Mouse (Mus musculus) lung, postnatal 0 days (tissue): ENCODE measurements around the gene Clspn. TPM values are rescaled to one million over a fixed set of nuclear protein-coding genes. Genes with fewer than 3 reads are reported as not detected.
A peak's percentile ranks its signal among the peaks of the same experiment; 100 is the strongest.

Source experiments
- ATAC-seq: fragments of 200-750 bp; cut with Nextera tagmentation; 2 replicates; pipeline ENCODE4 v1.8.0; 2017; ENCODE audit warnings: moderate library complexity
- DNase-seq: peaks from one replicate; pipeline ENCODE4 v3.0.0-alpha.2; 2016; ENCODE audit warnings: low spot score
- H3K27ac ChIP-seq: fragments of 300-500 bp; sonication (generic); 2 replicates; pipeline ENCODE4 v1.5.1; 2014; ENCODE audit warnings: antibody characterized with exemption, mild to moderate bottlenecking, low read length, mixed read lengths
- H3K27me3 ChIP-seq: fragments of 300-500 bp; sonication (generic); replicated peaks from 2 replicates; pipeline ENCODE4 v1.6.1; 2014; ENCODE audit warnings: low read length, mixed read lengths; ENCODE audit not compliant: insufficient read depth
- H3K36me3 ChIP-seq: fragments of 300-500 bp; sonication (generic); 2 replicates; pipeline ENCODE4 v1.6.1; 2014; ENCODE audit warnings: low read length, mixed read lengths; ENCODE audit not compliant: insufficient read depth
- H3K4me1 ChIP-seq: fragments of 300-500 bp; sonication (generic); 2 replicates; pipeline ENCODE4 v1.6.1; 2014; ENCODE audit warnings: antibody characterized with exemption, low read depth, low read length, mixed read lengths; ENCODE audit not compliant: insufficient read depth
- H3K4me2 ChIP-seq: fragments of 300-500 bp; sonication (generic); replicated peaks from 2 replicates; pipeline ENCODE4 v1.6.1; 2014; ENCODE audit warnings: low read depth, mild to moderate bottlenecking, low read length, moderate library complexity, mixed read lengths
- H3K4me3 ChIP-seq: fragments of 300-500 bp; sonication (generic); 2 replicates; pipeline ENCODE4 v1.5.1; 2014; ENCODE audit warnings: low read depth, low read length
- H3K9ac ChIP-seq: fragments of 300-500 bp; sonication (generic); replicated peaks from 2 replicates; pipeline ENCODE4 v1.6.1; 2014; ENCODE audit warnings: low read depth, mild to moderate bottlenecking
- H3K9me3 ChIP-seq: fragments of 300-500 bp; sonication (generic); 2 replicates; pipeline ENCODE4 v1.6.1; 2016; ENCODE audit warnings: low read length, mixed read lengths
- CTCF ChIP-seq: IDR thresholded peaks from 2 replicates; pipeline ENCODE4 v1.5.1; 2016; ENCODE audit warnings: antibody characterized with exemption, mild to moderate bottlenecking
- EP300 ChIP-seq: IDR thresholded peaks from 2 replicates; pipeline ENCODE4 v1.6.1; 2016; ENCODE audit warnings: antibody characterized with exemption, mild to moderate bottlenecking, control low read depth
- WGBS: fragments of 180-500 bp; shearing (Covaris S2); extraction: QIAGEN DNeasy Blood & Tissue Kit; methylation state at CpG from one replicate; pipeline ENCODE4 v1.1.7; 2014; 5-methylcytosine and 5-hydroxymethylcytosine counted together
- polyA plus RNA-seq: library from polyadenylated mRNA; unstranded; fragments of >200 nt; fragmentation: Nextera tagmentation; extraction: Ambion mirVana; gene quantifications from 2 replicates; pipeline ENCODE4 v1.2.1, GENCODE M21; 2015

The Clspn gene
- polyA plus RNA-seq, 1 experiment from 2014 or later = 3.5 TPM

DNA sequence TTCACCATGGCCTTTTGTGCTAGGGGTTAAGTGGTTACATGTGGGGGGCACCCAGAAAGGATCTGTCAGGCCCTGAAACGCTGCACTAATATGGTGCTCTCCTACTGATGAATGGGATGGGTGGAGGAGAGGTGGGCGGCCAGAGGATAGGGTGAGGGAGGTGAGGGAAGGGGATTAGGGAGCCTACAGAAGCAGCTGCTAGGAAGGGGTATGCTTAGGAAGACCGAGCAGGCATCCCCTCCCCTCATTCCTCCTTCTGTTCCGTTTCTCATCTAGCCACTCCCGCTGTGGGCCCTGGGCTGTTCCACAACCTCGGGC is 45.7 kb downstream of the Clspn start:
- no peaks in the 10 kb centered on the region for H3K36me3 ChIP-seq
- no peak for TF ChIP-seq CTCF
- no peak for TF ChIP-seq EP300
- no peaks in the 10 kb centered on the region for H3K4me1 ChIP-seq
- WGBS = 18% methylated on average over 6 of the region's 6 CpGs
- ATAC-seq (peak; percentile 14; the same call in 1 of the 2 replicates), DNase-seq (no peak)
- H3K9ac ChIP-seq = no peak overlapping the region
- no peak overlapping the region for H3K4me3 ChIP-seq
- H3K27ac ChIP-seq = no peak overlapping the region
- no peaks in the 10 kb centered on the region for H3K27me3 ChIP-seq
- no peak overlapping the region for H3K4me2 ChIP-seq
- H3K9me3 ChIP-seq = no peaks in the 10 kb centered on the region

DNA sequence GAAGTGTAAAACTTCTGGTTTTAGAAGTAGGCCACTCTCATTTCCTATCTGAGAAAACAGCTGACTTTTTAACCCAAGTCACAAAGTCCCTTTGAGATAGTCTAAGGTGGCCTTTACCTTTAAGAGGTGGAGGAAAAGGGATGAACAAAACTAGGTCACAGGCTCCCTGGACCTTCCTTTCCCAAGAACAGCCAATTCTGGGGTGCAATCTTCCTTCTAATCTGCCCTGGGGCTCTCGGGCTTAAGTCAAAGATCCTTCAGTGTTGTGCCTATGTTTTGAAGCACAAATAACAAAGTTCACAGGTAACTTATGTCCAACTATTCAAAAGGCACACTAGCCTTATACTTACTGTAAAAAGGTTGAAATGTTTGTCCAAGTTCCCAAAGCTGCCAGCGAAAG is 47.4 kb downstream of the Clspn start:
- WGBS = 77% methylated on average over 2 of the region's 2 CpGs

DNA sequence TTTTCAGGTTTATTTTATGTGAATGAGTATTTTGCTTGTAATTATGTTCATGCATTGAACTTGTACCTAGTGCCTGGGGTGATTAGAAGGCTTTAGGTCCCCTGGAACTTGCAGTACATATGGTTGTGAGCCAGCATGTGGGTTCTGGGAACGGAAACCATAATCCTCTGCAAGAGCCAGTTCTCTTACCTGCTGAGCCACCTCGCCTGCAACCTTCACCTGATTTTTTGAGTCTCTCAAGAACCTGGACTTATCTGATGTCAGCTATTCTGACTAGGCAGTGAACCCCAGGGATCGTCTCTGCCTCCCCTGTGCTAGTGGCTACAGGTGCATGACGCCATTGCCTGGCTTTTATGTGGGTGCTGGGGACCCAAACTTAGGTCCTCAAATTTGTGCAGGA is 49.0 kb downstream of the Clspn start:
- Histone ChIP-seq H3K27ac (no peak overlapping the region), H3K4me2 (no peak overlapping the region), H3K4me3 (no peak overlapping the region), H3K27me3 (no peaks in the 10 kb centered on the region), H3K9ac (no peak overlapping the region), H3K9me3 (no peaks in the 10 kb centered on the region), H3K36me3 (no peaks in the 10 kb centered on the region), H3K4me1 (no peaks in the 10 kb centered on the region)
- TF ChIP-seq CTCF (no peak), EP300 (no peak)
- WGBS = 76% methylated on average over 4 of the region's 4 CpGs
- no peak for ATAC-seq
- DNase-seq = no peak

More for the DNA sequence above, 47.4 kb downstream of the Clspn start:
- no peak overlapping the region for H3K9ac ChIP-seq
- H3K4me1 ChIP-seq = no peaks in the 10 kb centered on the region
- no peaks in the 10 kb centered on the region for H3K36me3 ChIP-seq
- TF ChIP-seq CTCF = no peak
- no peak for TF ChIP-seq EP300
- H3K9me3 ChIP-seq = no peaks in the 10 kb centered on the region
- H3K4me2 ChIP-seq = no peak overlapping the region
- no peak overlapping the region for H3K27ac ChIP-seq
- no peaks in the 10 kb centered on the region for H3K27me3 ChIP-seq
- no peak for DNase-seq
- no peak for ATAC-seq
- H3K4me3 ChIP-seq = no peak overlapping the region

DNA sequence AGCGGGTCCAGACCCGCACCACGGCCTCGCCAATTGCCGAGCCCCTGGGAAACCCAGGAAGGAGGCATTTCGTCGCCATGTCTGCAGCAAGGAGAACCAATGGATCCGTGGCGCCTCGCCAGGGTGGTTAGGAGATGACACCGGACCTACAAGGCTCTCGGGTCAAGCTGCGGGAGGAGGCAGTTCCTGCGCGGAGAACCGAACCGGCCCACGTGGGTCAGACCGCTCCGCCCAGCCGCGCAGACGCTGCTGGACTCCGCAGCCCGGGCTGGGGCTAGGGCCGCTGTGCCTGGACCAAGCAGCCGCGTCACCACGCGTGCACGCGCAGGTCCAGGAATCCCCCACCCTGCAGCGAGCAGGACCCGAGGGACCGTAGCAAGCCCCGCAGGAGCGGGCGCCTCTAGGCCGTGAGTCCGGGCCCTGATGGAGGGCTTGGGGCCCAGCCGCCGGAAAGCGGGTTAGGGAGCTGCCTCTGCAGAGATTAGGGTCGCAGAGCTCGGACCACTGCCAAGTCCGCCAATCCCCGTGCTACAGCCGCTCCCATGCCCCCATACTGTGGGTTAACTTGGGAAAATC is 53.0 kb downstream of the Clspn start, which contains the start of gene 5730409E04Rik:
Gene 5730409E04Rik (plus strand): TSS at position 213 of the 576 bp plus-strand sequence.
- Histone ChIP-seq H3K4me3 (peak within 1 kb of the TSS; percentile 51), H3K27ac (no peak within 1 kb of the TSS), H3K9me3 (no peaks in the 10 kb centered on the region), H3K4me1 (no peaks in the 10 kb centered on the region), H3K9ac (peak within 1 kb of the TSS; percentile 48), H3K27me3 (no peaks in the 10 kb centered on the region), H3K4me2 (peak within 1 kb of the TSS; percentile 86), H3K36me3 (no peaks in the 10 kb centered on the region)
- TF ChIP-seq EP300 = no peak
- no peak for TF ChIP-seq CTCF
- WGBS = 1% methylated on average over 48 of the region's 48 CpGs
- ATAC-seq (peak; percentile 96), DNase-seq (peak; percentile 74)

- no peaks in the 10 kb centered on the region for H3K9me3 ChIP-seq
- DNase-seq (no peak), ATAC-seq (no peak)
- H3K4me3 ChIP-seq = no peak overlapping the region
- no peaks in the 10 kb centered on the region for H3K36me3 ChIP-seq
- H3K27ac ChIP-seq = no peak overlapping the region
- H3K9ac ChIP-seq = no peak overlapping the region
- H3K4me1 ChIP-seq = no peaks in the 10 kb centered on the region
- 87% methylated on average over 17 of the region's 17 CpGs for WGBS
- no peak for TF ChIP-seq CTCF
- no peak for TF ChIP-seq EP300
- H3K27me3 ChIP-seq = no peaks in the 10 kb centered on the region
- no peak overlapping the region for H3K4me2 ChIP-seq
Observed at GRCm38 (mm10) chr4:126611991-126612390, 55.3 kb downstream of the Clspn start.

DNA sequence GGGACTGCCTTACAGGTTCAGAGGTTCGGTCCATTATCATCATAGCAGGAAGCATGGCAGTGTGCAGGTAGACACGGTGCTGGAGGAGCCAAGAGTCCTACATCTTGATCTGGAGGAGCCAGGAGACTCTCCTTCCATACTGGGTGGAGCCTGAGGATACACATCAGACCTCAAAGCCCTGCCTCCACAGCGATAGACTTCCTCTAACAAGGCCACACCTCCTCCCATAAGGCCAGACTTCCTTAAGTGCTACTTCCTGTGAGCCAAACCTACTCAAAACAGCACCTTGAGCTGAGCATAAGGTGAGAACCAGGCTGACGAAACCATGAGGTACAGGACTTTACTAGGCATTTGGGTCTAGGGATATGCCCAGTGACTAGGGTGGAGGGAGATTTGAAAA is 59.6 kb downstream of the Clspn start:
- TF ChIP-seq EP300 = no peak
- H3K4me1 ChIP-seq = no peaks in the 10 kb centered on the region
- H3K9me3 ChIP-seq = no peaks in the 10 kb centered on the region
- DNase-seq = no peak
- H3K36me3 ChIP-seq = no peaks in the 10 kb centered on the region
- H3K27ac ChIP-seq = no peak overlapping the region
- WGBS = 74% methylated on average over 4 of the region's 4 CpGs
- H3K27me3 ChIP-seq = no peaks in the 10 kb centered on the region
- no peak for ATAC-seq
- H3K4me2 ChIP-seq = no peak overlapping the region
- H3K4me3 ChIP-seq = no peak overlapping the region
- H3K9ac ChIP-seq = no peak overlapping the region
